Mouse (Mus musculus) cerebral cortex, adult 2 months (tissue): ENCODE measurements around the gene Pdk4.

Source experiments
- WGBS: fragments of 180-500 bp; shearing (Covaris S2); methylation state at CpG from one replicate; pipeline ENCODE4 v1.1.7; 2018; 5-methylcytosine and 5-hydroxymethylcytosine counted together

Gene Pdk4

DNA sequence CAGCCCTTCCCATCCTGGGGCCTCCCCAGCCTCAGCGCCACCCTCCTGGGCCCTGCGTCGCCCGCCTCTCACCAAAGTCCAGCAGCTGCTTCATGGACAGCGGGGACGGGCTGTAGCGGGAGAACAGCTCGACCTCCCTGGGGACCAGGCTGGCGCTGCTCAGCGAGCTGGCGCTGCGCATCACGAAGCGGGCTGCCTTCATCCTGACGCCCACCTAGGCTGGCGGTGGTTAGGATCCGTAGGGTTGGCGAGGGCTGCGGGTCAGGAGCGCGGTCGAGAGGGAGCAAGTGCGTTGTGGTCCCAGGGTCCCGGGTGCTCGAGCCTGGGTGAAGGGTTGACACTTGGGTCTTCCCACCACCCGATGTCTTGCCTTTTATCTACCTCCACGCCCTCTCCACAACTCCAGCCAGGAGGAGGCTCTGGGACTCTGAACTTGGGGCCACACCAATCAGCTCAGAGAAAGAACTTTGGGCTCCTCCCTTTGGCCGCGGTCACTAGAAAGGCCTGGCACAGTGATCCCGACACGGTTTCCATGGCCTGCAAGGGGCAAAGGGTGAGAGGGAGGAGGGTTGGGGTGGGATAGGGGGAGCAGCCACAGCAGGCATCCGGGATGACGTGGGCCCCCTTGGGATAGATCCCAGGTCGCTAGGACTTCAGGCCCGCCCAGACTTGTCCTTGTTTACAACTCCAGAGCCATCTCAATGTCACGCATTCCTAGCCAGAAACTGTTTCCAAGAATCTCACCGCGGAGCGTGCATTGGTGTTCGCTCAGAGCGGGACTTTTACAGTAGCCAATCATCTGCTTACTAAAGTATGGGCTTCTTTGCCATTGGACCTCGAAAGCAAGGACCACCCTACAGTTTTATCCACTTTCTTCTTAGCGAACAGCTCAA lies at the start of gene Pdk4:
TSS of gene Pdk4 (minus strand) at position 349 of the 893 bp plus-strand sequence.
- 3% methylated on average over 43 of the region's 43 CpGs for WGBS

GRCm38 (mm10) chr6:5537855-5538365 lies 41.8 kb upstream of the Pdk4 start:
- 79% methylated on average over 2 of the region's 2 CpGs for WGBS

DNA sequence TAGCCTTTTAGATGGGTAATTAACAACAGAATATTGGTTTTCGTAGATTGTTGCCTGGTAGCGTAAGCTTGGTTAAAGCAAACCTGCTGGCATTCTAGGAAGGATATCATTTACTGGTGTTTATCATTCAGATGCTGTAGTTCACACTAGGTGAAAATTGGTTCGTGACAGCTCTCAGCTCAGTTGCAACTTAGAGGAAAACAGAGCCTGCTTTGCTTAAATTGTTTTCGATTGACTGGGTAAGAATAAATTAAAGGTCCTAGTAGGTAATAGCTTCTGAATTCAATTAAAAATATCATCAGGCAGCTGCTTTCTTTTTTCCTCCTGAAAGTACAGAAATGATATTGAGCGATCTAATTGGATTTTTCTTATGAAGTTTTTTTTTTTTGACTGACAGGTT lies 21.0 kb upstream of the Pdk4 start:
- WGBS = 63% methylated on average over 5 of the region's 5 CpGs

- WGBS = 58% methylated on average over 5 of the region's 5 CpGs
Observed at GRCm38 (mm10) chr6:5509757-5510156, 13.6 kb upstream of the Pdk4 start.

DNA sequence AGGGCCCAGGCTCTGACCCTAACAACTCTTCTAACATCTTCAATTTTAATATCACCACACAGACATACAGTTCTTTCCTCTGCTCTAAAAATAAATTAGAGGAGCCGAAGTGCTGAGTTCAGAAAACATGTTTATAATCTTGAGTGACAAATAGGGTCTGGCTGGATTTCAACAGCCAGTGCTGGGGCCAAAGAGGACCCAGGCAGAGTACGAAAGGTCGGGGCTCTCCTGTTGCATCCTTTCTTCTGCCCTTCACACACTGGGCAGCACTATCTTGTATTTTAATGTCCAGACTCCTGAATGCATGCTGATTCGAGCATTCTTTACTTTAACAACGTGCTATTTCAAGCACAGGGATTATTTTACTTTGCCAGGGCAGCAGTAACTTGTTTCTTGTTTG lies 13.2 kb upstream of the Pdk4 start:
- 46% methylated on average over 5 of the region's 5 CpGs for WGBS

DNA sequence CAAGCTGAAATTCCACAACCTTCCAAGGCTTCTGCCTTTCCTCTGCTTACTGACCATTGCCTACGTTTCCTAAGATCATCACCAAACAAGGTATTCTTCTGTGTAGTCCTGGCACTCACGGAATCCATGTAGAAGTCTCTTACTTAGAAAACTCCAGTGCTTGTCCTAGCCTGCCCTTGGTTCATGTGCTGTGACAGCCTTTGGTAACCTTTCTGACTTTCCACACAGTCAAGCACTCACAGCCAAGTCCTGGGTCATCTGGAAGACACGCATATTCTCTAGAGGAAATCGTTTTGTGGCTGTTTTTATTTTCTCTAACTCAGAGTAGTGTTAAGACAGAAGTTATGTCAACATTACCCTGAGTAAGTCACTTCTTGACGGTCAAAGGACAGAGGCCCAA lies 11.7 kb upstream of the Pdk4 start:
- WGBS = 87% methylated on average over 5 of the region's 5 CpGs

GRCm38 (mm10) chr6:5506271-5506670 lies 10.2 kb upstream of the Pdk4 start:
- 82% methylated on average over 3 of the region's 3 CpGs for WGBS

GRCm38 (mm10) chr6:5502810-5503209 lies 6.7 kb upstream of the Pdk4 start:
- WGBS = 100% methylated on average over 1 of the region's 1 CpGs

DNA sequence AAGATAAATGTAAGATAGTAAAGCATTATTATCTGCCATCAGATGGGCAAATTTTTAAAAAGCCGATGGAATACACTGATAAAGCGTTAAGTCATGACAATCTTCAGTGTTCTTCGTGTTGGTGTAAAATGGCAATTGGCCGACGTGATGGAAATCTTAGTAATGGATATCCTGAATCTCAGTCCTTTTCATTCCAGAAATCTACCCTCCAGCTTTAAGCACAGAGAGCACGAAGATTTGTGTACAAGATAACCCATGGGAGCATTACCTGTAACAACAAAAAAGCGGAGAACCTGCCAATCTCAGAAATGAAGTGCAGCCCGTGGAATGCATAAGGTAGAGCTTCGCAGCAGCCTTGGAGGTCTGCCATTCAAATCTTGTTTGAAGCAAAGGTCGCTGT lies 5.4 kb upstream of the Pdk4 start:
- 95% methylated on average over 10 of the region's 10 CpGs for WGBS

DNA sequence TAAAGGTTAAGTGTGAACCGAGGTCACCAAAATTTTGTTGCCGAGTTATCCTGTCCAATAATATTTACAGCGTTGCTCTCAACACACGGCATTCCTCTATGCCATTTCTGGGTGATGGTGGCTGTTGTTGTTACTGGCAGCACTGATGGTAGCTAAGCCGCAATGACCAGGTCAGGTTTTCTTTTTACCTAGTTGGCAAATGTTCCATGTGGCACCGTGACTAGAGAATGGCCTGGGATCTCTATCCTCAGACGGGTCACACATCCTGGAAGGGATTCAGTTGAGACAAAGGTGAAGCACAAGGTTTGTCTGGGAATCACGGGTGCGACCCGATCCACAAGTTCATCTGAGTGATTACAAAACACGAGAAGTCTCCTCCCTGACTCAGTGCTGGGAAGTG lies 2.6 kb upstream of the Pdk4 start:
- WGBS = 92% methylated on average over 11 of the region's 11 CpGs

DNA sequence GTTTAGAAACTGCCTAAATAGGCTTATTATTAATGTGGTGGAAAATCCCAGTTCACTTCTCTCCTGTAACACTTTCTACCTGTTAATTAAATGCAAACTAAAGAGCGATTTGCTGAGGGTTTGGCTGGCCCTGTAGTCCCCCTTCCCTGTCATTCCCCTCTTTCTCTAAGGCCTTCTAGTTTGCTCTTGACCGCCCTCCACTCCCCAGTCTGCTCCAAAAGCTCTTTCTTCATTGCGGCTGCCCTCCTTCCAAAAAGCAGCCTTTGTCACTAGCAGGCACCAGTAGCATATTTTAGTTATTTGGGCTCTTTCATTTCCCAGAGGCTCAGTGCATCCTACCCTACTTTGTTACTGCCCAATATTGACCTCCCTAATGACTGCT lies 736 bp upstream of the Pdk4 start:
- whole genome bisulfite sequencing = 55% methylated on average over 3 of the region's 3 CpGs

GRCm38 (mm10) chr6:5485028-5485427 lies 11.1 kb downstream of the Pdk4 start:
- WGBS = 95% methylated on average over 7 of the region's 7 CpGs

- WGBS = 63% methylated on average over 3 of the region's 3 CpGs
Observed at GRCm38 (mm10) chr6:5482270-5482783, 13.8 kb downstream of the Pdk4 start.

DNA sequence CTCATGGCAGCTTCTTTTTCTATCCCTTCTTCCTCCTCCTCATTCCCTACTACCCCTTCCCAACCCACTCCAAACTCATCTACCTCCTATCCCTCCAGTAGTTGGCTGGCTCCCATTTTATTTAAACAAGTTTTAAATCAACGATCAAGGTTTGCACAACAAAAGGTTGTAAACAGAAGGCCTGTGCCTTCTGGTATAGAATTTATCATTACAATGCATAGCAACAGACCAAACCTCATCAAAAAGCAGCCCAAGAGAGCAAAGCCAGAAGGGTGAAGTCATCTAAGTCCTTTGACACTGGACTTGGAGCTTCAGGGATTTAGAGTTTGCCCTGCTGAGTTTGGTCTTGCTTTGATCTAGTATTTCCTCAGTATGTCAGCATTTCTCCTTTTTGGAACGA lies 15.0 kb downstream of the Pdk4 start:
- 85% methylated on average over 2 of the region's 2 CpGs for WGBS

DNA sequence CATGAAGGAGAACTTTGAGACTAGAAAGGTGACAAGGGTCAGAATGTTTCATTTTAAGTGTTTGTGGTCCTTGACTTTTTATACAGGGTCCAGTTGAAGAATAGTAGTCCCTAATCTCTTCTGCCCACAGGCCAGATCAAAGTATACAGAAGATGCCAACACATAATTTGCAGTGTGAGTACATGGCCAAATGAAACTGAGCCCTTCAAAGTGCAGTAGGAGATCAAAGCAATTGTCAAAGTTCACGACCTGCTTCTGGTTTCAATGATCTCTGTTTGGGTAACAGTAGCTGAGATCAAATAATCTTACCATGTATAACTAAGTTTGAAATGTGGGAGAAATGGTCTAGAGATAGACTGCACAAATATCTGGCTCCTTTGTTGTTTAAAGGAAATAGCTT lies 22.1 kb downstream of the Pdk4 start:
- WGBS = 69% methylated on average over 1 of the region's 1 CpGs

DNA sequence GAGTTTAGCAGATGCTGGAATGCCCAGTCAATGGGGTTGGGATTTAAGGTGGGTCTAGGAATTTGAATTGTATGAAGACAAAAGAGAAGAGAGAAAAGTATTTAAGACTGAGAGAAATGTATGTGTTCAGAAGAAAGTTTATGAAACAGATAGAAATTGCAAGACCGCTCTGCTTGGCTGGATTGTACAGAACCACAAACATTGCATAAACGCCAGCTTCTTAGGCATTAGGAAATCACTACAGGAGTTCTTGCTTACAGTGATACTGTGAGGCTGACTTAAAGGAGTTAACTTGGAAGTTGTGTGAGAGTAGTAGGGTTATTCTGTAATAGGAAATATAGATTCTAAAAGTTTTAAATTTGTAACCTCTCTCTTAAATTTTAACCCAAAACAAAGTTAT lies 23.4 kb downstream of the Pdk4 start:
- WGBS = 94% methylated on average over 2 of the region's 2 CpGs

DNA sequence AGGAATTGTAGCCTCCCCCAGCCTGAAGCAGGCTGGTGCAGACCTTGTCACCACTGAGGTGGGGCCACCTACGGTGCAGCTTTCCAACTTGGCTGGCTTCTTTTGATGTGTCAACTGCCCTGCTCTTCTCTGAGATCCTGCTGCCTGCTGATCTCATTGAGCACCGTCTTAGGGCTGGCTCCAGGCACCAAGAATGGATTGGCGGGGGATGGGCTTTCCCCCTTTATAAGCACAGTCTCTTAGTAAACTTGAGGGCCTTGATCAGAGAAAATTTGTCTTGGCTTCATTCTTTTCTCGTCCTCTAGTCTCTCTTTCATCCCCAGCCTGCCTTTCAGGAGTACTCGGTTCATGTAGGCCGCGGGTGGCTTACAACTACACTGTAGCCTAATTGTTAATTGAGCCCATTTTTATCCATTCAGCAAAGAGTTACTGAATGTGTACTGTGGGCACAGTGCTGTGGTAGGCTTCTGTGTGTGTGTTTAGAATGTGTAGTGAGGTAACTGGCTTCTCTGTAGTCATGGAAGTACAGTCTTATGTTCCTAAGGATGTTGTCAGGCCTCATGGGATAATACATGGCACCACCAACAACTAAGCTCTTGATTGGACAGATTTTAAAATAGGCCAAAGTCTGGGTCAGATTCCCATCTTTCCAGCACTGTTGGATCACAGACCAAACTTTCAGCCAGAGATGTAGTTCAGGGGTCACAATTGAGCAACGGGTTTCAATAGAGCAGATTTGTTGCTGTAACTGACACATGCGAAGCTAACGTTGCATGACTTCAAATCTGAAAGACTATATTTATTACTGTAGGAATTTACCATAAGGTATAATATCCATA lies 25.4 kb downstream of the Pdk4 start:
- WGBS = 61% methylated on average over 10 of the region's 10 CpGs

DNA sequence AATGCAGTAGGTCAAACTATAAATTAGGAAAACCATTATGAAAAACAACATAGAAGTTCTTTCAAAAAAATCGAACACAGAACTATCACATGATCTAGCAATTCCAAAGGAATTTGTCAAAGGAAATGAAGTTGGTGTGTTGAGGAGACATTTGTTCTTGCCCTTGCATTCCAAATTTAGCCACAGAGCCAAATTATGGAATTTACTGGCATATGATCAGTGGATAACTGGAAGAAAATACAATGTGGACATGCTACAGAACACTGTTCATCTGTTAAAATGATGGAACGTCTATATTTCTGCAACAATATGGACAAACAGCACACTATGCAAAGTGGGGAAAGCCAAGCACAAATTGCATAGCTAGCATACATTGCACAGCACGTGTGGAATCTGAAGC lies 40.3 kb downstream of the Pdk4 start:
- WGBS = 82% methylated on average over 3 of the region's 3 CpGs

- WGBS = 94% methylated on average over 5 of the region's 5 CpGs
Observed at GRCm38 (mm10) chr6:5449878-5450277, 46.2 kb downstream of the Pdk4 start.

DNA sequence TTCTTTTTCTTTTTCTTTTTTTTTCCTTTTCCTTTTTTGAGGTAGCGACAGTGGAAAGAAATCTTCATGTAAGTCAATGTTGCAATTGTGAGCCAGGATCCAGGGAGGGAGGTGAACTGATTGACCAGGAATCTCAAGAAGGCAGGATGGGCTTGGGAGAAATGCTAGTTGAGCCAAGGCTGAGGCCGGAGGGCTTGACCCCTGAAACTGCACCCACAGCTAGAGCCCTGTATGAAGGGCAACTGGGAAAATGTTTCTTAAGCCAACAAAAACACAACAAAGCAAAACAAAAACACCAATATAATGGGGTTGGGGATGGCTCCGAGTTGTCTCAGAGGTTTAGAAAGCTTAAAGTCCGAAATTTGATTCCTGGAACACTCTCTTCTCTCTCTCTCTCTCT lies 47.7 kb downstream of the Pdk4 start:
- 64% methylated on average over 4 of the region's 4 CpGs for WGBS

DNA sequence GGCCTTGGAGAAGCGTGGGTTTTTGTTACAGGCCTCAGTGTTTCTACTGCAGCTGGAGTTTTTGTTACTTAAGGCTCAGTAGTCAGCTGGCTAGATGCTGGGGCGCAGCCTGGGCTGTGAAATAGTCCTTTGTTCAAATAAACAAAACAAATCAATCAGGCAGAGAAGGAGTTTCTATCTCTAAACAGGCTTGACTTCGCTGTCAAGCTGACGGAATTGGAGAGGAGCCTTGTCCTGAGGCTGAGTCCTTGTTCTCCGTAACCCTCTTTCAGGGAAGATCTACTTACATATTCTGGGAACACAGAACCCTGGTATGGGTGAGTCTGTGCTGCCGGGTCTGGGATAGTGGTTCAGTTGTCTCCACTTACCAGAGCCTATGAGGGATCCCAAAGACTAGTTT lies 48.6 kb downstream of the Pdk4 start:
- 69% methylated on average over 6 of the region's 6 CpGs for WGBS

- WGBS = 84% methylated on average over 4 of the region's 4 CpGs
Observed at GRCm38 (mm10) chr6:5447013-5447412, 49.1 kb downstream of the Pdk4 start.
